Mouse (Mus musculus): ENCODE results near the gene Lbhd2.

- no peak for TF ChIP-seq CTCF (IDR thresholded peaks at IDR 0.05; ENCODE audit: control insufficient read depth, insufficient read depth, insufficient replicate concordance, low read depth, low read length)
- no peak for TF ChIP-seq POLR2A (IDR thresholded peaks at IDR 0.05; ENCODE audit: control insufficient read depth, low read depth, low read length)
Observed at GRCm38 (mm10) chr12:111430868-111431817, 24.5 kb downstream of the Lbhd2 start.
